Mouse (Mus musculus) bone marrow macrophage, adult 2 months (primary cell): ENCODE results near the gene Sox5. TPM values are rescaled to one million over a fixed set of nuclear protein-coding genes. Genes with fewer than 3 reads are reported as not detected.

Experiments used
- H3K27ac ChIP-seq: 2 replicates; pipeline ENCODE4 v1.5.1; 2012; ENCODE audit warnings: low read depth, low read length; ENCODE audit not compliant: insufficient read depth
- H3K4me1 ChIP-seq: 2 replicates; pipeline ENCODE4 v1.6.1; 2012; ENCODE audit warnings: low read length; ENCODE audit not compliant: control insufficient read depth, insufficient read depth
- H3K4me3 ChIP-seq: 2 replicates; pipeline ENCODE4 v1.5.1; 2012; ENCODE audit warnings: mild to moderate bottlenecking, low read length, moderate library complexity; ENCODE audit not compliant: insufficient read depth
- CTCF ChIP-seq: IDR thresholded peaks from 2 replicates; pipeline ENCODE4 v1.5.1; 2012; ENCODE audit warnings: low read depth, mild to moderate bottlenecking, low read length, moderate library complexity
- POLR2A ChIP-seq: IDR thresholded peaks from 2 replicates; pipeline ENCODE4 v1.6.1; 2012; ENCODE audit warnings: mild to moderate bottlenecking, low read depth, low read length, borderline replicate concordance
- polyA plus RNA-seq: library from polyadenylated mRNA; stranded (reverse); fragments of >200 nt; gene quantifications from 2 replicates; pipeline ENCODE4 v1.2.4, GENCODE M21; 2012; ENCODE audit not compliant: missing spikeins, insufficient read depth, insufficient read length

The Sox5 gene
- polyA plus RNA-seq, 1 experiment = 0.58 TPM

DNA sequence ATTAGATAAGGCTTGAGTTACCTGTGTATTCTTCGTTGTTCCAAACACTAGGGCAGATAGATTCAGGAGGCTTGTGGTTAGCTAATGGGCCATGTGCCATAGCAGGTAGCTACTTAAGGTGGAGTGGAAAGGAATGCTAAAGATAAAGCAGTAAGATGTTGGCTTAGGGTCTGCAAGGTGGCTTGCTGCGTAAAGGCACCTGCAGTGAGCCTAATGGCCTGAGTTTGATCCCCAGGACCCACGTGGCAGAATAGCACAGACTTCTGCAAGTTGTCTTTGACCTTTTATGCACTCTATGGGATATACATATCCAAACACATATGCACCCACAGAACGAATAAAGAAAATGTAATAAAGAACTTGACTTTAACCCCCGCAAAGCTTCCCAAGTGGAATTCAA is 181.4 kb downstream of the Sox5 start:
- H3K4me1 ChIP-seq = no peaks in the 10 kb centered on the region
- no peak for TF ChIP-seq CTCF
- TF ChIP-seq POLR2A = no peak

DNA sequence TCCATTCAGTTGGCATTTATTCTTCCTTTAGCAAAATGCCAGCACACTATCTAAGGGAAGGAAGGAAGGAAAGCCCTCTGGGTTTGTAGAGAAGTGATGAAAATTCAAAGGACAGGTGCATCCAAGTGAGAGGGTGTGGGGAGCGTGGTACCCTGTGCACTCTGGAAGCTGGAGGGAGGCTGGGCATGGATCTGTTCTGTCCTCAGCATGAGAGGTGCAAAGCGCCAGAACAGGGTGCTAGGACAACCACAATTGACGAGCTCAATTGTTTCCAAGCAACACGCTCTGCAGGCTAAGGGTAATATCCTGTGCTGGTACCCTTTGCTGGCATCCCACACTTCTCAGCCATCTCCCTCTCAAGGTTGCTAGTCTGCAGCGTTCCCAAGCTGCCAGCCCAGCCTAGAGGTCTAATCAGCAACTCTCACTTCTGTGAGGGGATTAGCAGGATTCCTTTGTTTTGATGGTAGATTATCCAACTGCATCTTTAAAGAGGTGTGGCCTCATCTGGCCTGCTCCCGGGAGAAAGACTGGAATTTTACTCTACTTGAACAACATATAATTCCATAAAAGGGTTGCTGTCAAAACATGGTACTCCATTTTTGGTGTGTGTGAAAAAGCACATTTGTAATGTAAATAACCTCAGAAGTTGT is 183.3 kb downstream of the Sox5 start:
- H3K4me1 ChIP-seq = no peaks in the 10 kb centered on the region
- no peak overlapping the region for H3K4me3 ChIP-seq
- TF ChIP-seq POLR2A = no peak
- no peak for TF ChIP-seq CTCF
- no peak overlapping the region for H3K27ac ChIP-seq

More for the DNA sequence above, 181.4 kb downstream of the Sox5 start:
- Histone ChIP-seq H3K27ac (no peak overlapping the region), H3K4me3 (no peak overlapping the region)

DNA sequence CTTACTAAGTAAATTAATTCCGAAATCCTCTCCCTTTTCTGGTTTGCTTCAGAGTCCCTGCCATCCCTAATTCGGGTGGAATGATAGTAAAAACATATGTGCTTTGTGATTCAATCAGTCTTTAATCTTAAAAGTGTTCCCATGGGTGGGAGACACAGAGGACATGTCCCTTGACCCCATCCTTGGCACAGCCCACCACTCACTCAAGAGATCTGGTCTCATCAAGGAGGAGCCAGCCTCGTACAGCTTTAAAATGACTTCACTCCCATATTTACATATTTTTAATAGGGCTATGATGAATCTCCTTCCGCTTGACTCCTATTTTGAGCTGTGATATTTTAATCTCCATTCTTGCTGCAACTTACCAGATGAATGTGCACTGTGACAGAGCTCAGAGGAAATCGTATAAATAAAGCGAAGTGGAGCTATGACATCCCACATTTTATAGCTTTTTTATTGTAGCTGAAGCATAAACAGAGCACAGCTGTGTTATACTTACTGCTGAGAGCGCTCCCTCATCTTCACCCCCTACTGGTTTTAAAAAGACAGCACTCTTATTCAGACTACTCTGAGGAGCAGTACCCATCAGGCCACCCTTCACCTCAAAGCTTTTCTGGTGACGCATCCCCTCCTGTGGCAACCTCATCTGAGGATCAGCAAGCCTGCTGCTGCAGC is 185.1 kb downstream of the Sox5 start:
- Histone ChIP-seq H3K4me1 (no peaks in the 10 kb centered on the region), H3K27ac (no peak overlapping the region), H3K4me3 (no peak overlapping the region)
- TF ChIP-seq POLR2A = no peak
- no peak for TF ChIP-seq CTCF

DNA sequence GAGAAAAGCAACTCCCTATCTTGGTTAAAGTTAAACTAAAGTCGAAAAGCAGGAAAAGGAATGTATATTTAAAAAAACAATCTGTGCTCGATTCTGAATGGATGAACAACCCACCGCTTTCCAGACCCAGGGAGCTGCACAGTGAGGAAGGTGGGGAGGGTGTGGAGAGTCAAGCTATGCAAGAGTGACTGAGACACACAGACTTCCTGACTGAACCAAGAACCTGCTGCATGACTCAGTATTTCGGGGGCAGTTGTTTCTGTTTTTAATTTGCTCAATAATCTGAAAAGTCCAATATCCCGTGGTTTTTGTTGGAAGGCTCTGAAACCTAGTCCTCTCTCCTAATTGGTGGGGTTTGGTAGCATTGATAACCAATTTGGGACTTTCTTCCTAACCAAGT is 196.9 kb downstream of the Sox5 start:
- H3K4me3 ChIP-seq = no peak overlapping the region
- TF ChIP-seq POLR2A = no peak
- TF ChIP-seq CTCF = no peak
- no peaks in the 10 kb centered on the region for H3K4me1 ChIP-seq
- H3K27ac ChIP-seq = no peak overlapping the region

DNA sequence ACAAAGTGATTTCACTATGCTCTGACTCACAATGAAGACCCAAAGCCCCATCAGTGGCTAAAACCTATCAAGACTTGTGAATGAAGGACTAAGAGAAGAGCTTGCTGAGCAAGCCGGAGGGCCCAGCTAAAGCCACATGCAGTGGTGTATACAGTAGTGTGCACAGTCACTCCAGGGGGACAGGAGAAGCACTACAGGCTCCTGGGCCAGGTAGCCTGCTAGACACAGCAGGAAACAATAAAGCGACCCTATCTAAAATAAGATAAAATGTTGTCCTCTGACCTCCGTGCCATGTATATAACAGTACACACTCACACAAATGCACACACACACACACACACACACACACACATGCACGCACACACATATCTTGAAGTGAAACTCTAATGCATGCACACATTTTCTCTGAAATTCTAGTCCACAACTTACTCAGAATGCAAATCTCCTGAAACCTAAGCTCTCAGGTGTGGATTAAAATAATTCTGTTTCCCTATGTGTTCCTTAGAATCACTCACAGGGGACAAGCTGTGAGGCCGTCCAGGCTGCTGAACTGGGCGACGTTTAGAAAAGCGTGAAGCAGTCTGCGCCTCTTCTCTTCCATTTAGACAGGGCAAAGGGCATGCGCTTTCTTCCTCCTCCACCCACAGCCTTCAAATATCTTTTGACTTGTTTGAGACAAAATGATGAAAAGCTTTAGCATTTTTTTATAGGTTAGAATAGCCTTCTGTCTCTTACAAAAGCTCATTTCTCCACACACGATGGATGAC is 197.5 kb downstream of the Sox5 start:
- H3K27ac ChIP-seq = no peak overlapping the region
- H3K4me3 ChIP-seq = no peak overlapping the region
- H3K4me1 ChIP-seq = no peaks in the 10 kb centered on the region
- no peak for TF ChIP-seq CTCF
- no peak for TF ChIP-seq POLR2A

DNA sequence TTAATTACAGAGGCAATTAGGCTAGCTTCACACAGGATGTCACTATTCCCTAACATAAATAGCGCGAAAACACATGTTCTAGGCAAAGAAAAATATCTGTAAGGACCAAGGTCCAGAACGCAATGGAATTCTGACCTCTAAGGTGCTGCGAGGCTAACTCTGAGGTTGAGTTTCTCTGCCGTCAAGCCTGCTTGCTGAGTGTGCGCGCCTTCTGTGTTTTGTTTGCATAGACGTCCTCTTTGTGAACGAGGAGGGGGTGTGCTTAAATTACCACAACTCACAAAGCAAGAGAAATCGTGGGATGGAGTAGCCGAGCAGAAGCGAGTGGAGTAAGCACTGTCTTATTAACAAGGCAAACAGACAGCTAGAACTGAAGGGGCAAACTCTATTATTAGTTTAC is 202.5 kb downstream of the Sox5 start:
- H3K4me3 ChIP-seq = no peak overlapping the region
- no peak overlapping the region for H3K27ac ChIP-seq
- TF ChIP-seq CTCF (no peak), POLR2A (no peak)
- no peaks in the 10 kb centered on the region for H3K4me1 ChIP-seq

DNA sequence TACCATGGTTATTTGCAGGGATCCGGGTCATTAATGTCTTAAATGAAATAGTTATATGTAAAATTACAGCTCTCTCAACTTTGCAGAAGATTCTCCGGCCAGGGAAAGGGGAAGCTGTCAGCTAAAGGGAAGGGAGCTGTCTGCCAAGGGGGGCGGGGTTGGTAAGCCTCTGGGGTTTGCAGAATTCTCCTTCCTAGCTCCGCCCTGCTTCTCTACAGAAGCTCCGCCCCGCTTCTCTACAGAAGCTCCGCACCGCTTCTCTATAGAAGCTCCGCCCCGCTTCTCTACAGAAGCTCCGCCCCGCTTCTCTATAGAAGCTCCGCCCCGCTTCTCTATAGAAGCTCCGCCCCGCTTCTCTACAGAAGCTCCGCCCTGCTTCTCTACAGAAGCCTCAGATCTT is 210.9 kb downstream of the Sox5 start:
- Histone ChIP-seq H3K4me1 (no peaks in the 10 kb centered on the region), H3K4me3 (no peak overlapping the region), H3K27ac (no peak overlapping the region)
- no peak for TF ChIP-seq POLR2A
- no peak for TF ChIP-seq CTCF

DNA sequence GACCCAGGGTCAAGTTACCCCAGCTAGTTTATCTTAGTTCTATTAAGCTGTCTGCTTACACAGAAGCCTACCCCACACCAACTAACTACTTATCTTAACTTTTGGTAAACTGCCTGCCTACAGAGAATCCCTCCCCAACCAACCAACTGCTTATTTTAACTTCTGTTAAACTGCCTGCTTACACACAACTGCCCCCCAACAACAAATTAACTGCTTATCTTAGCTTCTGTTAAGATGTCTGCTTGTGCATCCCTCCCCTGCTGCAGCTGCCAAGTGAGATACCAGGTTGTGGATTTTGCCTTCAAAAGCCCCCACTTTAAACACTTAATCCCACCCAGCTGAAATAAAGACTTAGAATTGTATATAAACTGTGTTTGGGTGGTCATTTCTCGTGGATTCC is 215.9 kb downstream of the Sox5 start:
- no peaks in the 10 kb centered on the region for H3K4me1 ChIP-seq
- TF ChIP-seq POLR2A (no peak), CTCF (no peak)
- H3K4me3 ChIP-seq = no peak overlapping the region
- no peak overlapping the region for H3K27ac ChIP-seq

DNA sequence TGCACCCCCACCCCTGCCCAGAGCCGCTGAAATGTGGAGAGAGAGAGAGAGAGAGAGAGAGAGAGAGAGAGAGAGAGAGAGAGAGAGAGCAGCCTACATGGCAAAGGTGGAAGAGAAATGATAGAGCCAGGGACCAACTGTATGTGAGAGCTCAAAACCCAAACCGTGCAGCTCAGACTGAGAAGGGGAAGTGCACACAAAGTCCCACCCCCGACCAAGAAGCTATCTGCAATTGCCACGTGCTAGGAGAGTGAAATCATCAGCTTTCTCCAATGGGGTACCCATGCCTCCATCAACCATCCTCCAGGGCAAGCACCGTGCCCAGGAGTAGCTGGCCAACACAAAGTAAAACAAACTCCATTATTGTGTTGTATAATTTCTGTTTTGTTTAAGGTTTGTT is 220.1 kb downstream of the Sox5 start:
- no peak overlapping the region for H3K4me3 ChIP-seq
- no peak for TF ChIP-seq POLR2A
- H3K27ac ChIP-seq = no peak overlapping the region
- H3K4me1 ChIP-seq = no peaks in the 10 kb centered on the region

DNA sequence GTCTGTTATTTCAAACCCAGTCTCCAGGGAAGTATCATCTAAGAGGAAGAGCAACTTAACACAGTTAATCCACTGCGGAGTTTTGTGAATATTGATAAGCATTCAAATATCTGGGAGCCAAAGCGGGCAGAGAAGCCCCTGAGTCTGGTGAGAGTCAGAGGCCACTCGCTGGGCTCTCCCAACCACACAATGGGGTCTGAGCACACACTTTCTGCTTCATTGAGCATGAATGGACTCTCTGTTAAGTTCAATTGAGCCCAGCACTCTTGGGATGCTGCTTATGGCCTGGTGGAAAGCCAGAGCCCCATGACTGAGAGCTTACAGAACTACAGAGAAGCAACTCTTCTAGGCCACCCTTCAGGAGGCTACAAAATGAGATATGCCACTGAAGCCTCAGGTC is 221.6 kb downstream of the Sox5 start:
- TF ChIP-seq POLR2A = no peak
- no peak for TF ChIP-seq CTCF
- H3K4me1 ChIP-seq = no peaks in the 10 kb centered on the region
- no peak overlapping the region for H3K27ac ChIP-seq
- no peak overlapping the region for H3K4me3 ChIP-seq

DNA sequence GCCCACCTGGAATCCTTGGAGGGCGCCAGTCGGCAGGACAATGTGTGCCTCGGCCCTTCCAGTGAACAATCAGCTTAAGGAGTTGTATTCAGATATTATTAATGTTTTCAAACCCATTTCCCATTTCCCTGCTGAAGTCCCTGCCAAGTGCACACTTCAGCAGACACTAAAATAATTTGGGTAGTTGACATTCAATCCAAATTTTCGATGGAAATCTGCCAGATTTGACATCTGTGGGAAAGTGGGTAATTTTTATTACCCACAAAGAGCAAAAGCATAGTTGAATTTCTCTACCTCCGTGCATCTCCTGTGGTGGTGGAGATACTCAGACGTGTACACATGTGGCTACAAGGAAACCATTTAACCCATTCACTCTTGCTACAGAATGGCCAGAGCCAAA is 228.3 kb downstream of the Sox5 start:
- Histone ChIP-seq H3K4me1 (no peaks in the 10 kb centered on the region), H3K27ac (no peak overlapping the region), H3K4me3 (no peak overlapping the region)
- TF ChIP-seq POLR2A (no peak), CTCF (no peak)
